Mouse (Mus musculus) right cerebral cortex, postnatal 25 days (tissue): ENCODE results near the gene Tha1.

Experiments
- DNase-seq: peaks from one replicate; pipeline ENCODE4 v3.0.0; 2022

Tha1 gene

GRCm38 (mm10) chr11:117880977-117881358 lies 7.7 kb upstream of the Tha1 start:
- DNase-seq = no peak

- DNase-seq = no peak
Observed at GRCm38 (mm10) chr11:117880336-117880976, 7.2 kb upstream of the Tha1 start.

- no peak for DNase-seq
Observed at GRCm38 (mm10) chr11:117879676-117880075, 6.4 kb upstream of the Tha1 start.

GRCm38 (mm10) chr11:117878892-117879291 lies 5.6 kb upstream of the Tha1 start:
- DNase-seq = no peak

GRCm38 (mm10) chr11:117877917-117878745 lies 4.8 kb upstream of the Tha1 start:
- peak; percentile 43 for DNase-seq

- DNase-seq = no peak
Observed at GRCm38 (mm10) chr11:117875681-117876080, 2.4 kb upstream of the Tha1 start.

- no peak for DNase-seq
Observed at GRCm38 (mm10) chr11:117874419-117874818, 1.1 kb upstream of the Tha1 start.

GRCm38 (mm10) chr11:117871911-117872584 lies 1.2 kb downstream of the Tha1 start:
- no peak for DNase-seq

- DNase-seq = no peak
Observed at GRCm38 (mm10) chr11:117871376-117871775, 1.9 kb downstream of the Tha1 start.

- peak; percentile 70 for DNase-seq
Observed at GRCm38 (mm10) chr11:117870688-117871365, 2.5 kb downstream of the Tha1 start.

GRCm38 (mm10) chr11:117865988-117866387 lies 7.3 kb downstream of the Tha1 start:
- no peak for DNase-seq

- no peak for DNase-seq
Observed at GRCm38 (mm10) chr11:117864805-117865204, 8.5 kb downstream of the Tha1 start.

GRCm38 (mm10) chr11:117863174-117863856 lies 10.0 kb downstream of the Tha1 start:
- no peak for DNase-seq

- DNase-seq = no peak
Observed at GRCm38 (mm10) chr11:117860601-117861000, 12.7 kb downstream of the Tha1 start, which contains the start of gene Tmem235. Tmem235 (plus strand) TSS chr11:117860752.

GRCm38 (mm10) chr11:117858392-117858791 lies 14.9 kb downstream of the Tha1 start:
- no peak for DNase-seq

GRCm38 (mm10) chr11:117857462-117857861 lies 15.8 kb downstream of the Tha1 start:
- no peak for DNase-seq

GRCm38 (mm10) chr11:117855975-117856374 lies 17.3 kb downstream of the Tha1 start:
- no peak for DNase-seq

- DNase-seq = no peak
Observed at GRCm38 (mm10) chr11:117855360-117855759, 17.9 kb downstream of the Tha1 start.

- DNase-seq = no peak
Observed at GRCm38 (mm10) chr11:117854241-117854640, 19.0 kb downstream of the Tha1 start.

GRCm38 (mm10) chr11:117852875-117853274 lies 20.4 kb downstream of the Tha1 start:
- DNase-seq = no peak

GRCm38 (mm10) chr11:117848985-117849671 lies 24.2 kb downstream of the Tha1 start, which contains the start of gene Birc5:
Birc5 (plus strand) TSS chr11:117849251.
- peak; percentile 96 for DNase-seq
